Mouse (Mus musculus) lung, embryonic 16.5 days (tissue): ENCODE measurements at regions not wholly inside any gene's neighbourhood (a gene's known extent, or its start where the extent isn't known, plus 50 kb on each side); places are given as distances from the start of the nearest gene placed in this dataset.

Experiments
- ATAC-seq: fragments of 200-750 bp; cut with Nextera tagmentation; 2 replicates; pipeline ENCODE4 v1.8.0; 2017; ENCODE audit warnings: low read depth, mild to moderate bottlenecking, moderate library complexity
- H3K27ac ChIP-seq: fragments of 300-500 bp; sonication (generic); 2 replicates; pipeline ENCODE4 v1.5.1; 2014; ENCODE audit warnings: mild to moderate bottlenecking, control low read depth, low read length
- H3K27me3 ChIP-seq: fragments of 300-500 bp; sonication (generic); 2 replicates; pipeline ENCODE4 v1.6.1; 2014; ENCODE audit warnings: low read depth, low read length, mixed read lengths; ENCODE audit not compliant: control insufficient read depth, insufficient read depth
- H3K36me3 ChIP-seq: fragments of 300-500 bp; sonication (generic); 2 replicates; pipeline ENCODE4 v1.6.1; 2014; ENCODE audit warnings: low read length; ENCODE audit not compliant: control insufficient read depth, insufficient read depth
- H3K4me1 ChIP-seq: fragments of 300-500 bp; sonication (generic); replicated peaks from 2 replicates; pipeline ENCODE4 v1.6.1; 2014; ENCODE audit warnings: low read length, mixed read lengths; ENCODE audit not compliant: control insufficient read depth, insufficient read depth
- H3K4me2 ChIP-seq: fragments of 300-500 bp; sonication (generic); 2 replicates; pipeline ENCODE4 v1.6.1; 2014; ENCODE audit warnings: low read depth, low read length, control low read depth
- H3K4me3 ChIP-seq: fragments of 300-500 bp; sonication (generic); 2 replicates; pipeline ENCODE4 v1.5.1; 2014; ENCODE audit warnings: mild to moderate bottlenecking, low read length, control low read depth
- H3K9ac ChIP-seq: fragments of 300-500 bp; sonication (generic); 2 replicates; pipeline ENCODE4 v1.6.1; 2014; ENCODE audit warnings: low read length, control low read depth
- H3K9me3 ChIP-seq: fragments of 300-500 bp; sonication (generic); 2 replicates; pipeline ENCODE4 v1.6.1; 2016; ENCODE audit warnings: low read length; ENCODE audit not compliant: control insufficient read depth
- WGBS: fragments of 180-500 bp; shearing (Covaris S2); extraction: QIAGEN DNeasy Blood & Tissue Kit; methylation state at CpG from one replicate; pipeline ENCODE4 v1.1.7; 2014; 5-methylcytosine and 5-hydroxymethylcytosine counted together

DNA sequence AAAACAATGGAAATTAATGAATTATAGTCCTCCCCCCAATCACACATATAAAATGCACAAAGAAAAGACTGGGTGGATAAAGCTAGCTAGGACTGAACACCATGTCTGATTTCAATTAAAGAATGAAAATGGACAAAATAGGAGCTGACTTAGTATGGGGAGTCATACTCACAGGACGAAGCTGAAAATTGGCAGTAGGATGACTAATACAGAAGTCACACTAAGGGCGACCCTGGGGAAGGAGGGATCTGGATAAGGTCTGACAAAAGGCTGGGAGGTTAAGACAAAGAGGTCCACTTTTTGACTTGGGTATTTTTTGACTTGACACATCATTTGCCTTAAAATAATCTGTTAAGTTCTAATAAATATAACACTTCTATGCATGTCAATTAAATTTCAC, 170.2 kb upstream of the Rfx3 start:
- Histone ChIP-seq H3K9me3 (no peaks in the 10 kb centered on the region), H3K36me3 (no peaks in the 10 kb centered on the region), H3K4me1 (no peaks in the 10 kb centered on the region), H3K27ac (no peak overlapping the region), H3K27me3 (no peaks in the 10 kb centered on the region), H3K4me2 (no peak overlapping the region), H3K9ac (no peak overlapping the region), H3K4me3 (no peak overlapping the region)
- WGBS, result 77% methylated on average over 2 of the region's 2 CpGs
- ATAC-seq, result no peak

DNA sequence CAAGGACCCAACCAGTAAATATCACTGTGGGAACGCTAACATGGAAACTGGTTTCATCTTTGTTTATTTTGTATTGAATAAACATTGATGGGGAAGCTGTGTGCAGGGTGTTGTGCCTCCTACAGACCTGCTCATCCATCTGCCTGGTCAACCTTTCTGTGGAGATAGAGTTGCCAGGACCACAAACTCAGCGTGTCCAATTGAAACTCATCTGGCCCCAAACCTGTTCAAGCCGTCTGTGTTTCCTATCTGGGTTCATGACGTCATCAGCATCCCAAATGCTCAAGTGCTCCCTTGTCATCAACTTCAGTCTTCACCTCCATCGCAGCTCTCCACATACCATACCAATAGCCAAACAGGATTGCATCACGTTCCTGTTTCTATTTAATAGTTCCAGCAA, 167.1 kb upstream of the Rfx3 start:
- Histone ChIP-seq H3K27me3 (no peaks in the 10 kb centered on the region), H3K36me3 (no peaks in the 10 kb centered on the region), H3K4me3 (no peak overlapping the region), H3K4me2 (no peak overlapping the region), H3K9ac (no peak overlapping the region), H3K4me1 (no peaks in the 10 kb centered on the region), H3K9me3 (no peaks in the 10 kb centered on the region), H3K27ac (no peak overlapping the region)
- ATAC-seq, result no peak
- 68% methylated on average over 6 of the region's 6 CpGs for WGBS

DNA sequence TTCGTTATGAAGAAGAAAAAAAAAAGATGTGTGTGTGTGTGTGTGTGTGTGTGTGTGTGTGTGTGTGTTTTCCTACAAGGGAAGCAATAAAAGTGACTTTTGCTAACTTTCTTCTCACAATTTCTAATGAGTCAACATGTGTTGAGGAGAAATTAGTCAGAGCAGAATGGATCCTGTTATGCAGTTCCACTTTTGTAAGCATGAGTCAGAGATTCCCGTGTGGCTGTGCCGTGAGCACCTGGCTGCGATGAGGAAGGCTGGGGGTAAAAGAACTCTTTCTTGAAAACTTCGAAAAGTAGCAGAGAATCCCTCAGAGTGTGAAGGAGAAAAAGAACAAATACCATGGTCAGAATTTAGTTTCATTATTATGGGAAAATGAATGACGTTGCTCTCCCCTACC, 165.9 kb upstream of the Rfx3 start:
- no peaks in the 10 kb centered on the region for H3K36me3 ChIP-seq
- H3K4me1 ChIP-seq, result no peaks in the 10 kb centered on the region
- no peak overlapping the region for H3K4me2 ChIP-seq
- no peaks in the 10 kb centered on the region for H3K27me3 ChIP-seq
- H3K9ac ChIP-seq, result no peak overlapping the region
- no peak overlapping the region for H3K4me3 ChIP-seq
- ATAC-seq, result no peak
- no peak overlapping the region for H3K27ac ChIP-seq
- WGBS, result 87% methylated on average over 6 of the region's 6 CpGs
- H3K9me3 ChIP-seq, result no peaks in the 10 kb centered on the region

DNA sequence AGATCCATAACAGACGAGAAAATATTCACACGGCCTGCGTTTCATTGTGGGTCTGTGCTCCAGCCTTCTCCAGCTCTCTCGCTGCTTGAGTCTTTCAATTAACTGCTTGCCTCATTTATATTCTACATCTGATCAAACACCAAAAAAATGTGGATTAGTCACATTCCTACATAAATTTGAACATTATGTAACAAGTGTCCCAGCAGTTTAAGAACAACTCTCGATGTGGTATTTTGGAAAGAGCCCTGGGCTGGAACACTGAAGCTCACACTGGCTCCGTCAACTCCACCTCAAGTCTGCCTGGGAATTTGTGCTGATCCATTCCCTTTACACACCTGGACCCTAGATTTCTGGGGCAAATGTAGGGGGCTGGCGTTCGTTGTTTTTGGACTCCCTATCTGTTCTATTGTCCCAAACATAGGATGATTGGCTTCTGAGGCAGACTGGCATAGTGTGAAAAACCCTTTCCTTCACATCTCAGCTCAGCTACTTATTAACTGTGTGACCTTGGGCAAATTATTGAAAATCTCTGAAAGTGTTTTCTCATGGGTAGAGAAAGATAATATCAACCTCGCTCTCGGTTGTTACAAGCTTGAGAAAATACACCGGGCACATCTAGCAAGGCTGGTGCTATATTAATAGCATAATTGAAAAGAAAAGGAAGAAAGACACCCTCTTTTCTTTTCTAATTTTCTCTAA, 161.0 kb upstream of the Rfx3 start:
- Histone ChIP-seq H3K27ac (no peak overlapping the region), H3K4me3 (no peak overlapping the region), H3K27me3 (no peaks in the 10 kb centered on the region), H3K9ac (no peak overlapping the region), H3K4me2 (no peak overlapping the region), H3K36me3 (no peaks in the 10 kb centered on the region), H3K9me3 (no peaks in the 10 kb centered on the region), H3K4me1 (no peaks in the 10 kb centered on the region)
- WGBS, result 80% methylated on average over 11 of the region's 11 CpGs
- no peak for ATAC-seq

DNA sequence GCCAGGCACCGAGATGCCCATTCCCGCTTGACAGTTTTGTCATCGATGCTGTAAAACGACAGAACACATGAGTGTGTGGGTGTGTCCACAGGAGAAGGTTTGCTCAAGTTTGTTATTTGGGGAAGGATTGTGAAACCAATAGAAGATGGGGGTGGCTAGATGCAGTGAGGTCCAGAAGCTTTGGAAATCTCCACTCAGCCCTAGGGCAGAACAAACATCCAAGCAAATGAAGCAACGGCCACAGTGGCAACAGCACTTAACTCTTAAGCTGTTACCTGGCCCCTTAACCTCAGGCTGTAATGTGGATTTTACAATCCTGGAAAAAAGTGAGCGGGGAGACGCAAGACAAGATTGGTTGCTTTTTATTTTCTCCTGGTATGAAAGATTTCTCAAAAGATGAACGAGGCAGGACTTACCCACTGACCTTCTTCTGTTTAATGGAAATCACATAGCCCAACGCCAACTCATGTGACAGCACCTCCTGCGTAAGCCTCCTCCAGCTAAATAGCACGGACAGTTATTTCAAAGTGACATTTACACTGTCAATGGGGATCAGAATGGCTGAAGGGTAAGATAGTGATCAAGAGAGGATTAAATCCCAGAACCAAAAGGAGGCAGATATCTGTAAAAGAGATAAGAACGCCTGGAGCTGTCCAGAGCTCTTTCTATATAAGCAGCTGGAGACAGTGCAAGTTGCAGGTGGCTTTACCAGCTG, 156.6 kb upstream of the Rfx3 start:
- H3K9me3 ChIP-seq, result no peaks in the 10 kb centered on the region
- H3K4me1 ChIP-seq, result no peaks in the 10 kb centered on the region
- H3K4me2 ChIP-seq, result no peak overlapping the region
- 57% methylated on average over 12 of the region's 12 CpGs for WGBS
- H3K27ac ChIP-seq, result no peak overlapping the region
- H3K27me3 ChIP-seq, result no peaks in the 10 kb centered on the region
- ATAC-seq, result no peak
- no peak overlapping the region for H3K4me3 ChIP-seq
- no peak overlapping the region for H3K9ac ChIP-seq
- H3K36me3 ChIP-seq, result no peaks in the 10 kb centered on the region

DNA sequence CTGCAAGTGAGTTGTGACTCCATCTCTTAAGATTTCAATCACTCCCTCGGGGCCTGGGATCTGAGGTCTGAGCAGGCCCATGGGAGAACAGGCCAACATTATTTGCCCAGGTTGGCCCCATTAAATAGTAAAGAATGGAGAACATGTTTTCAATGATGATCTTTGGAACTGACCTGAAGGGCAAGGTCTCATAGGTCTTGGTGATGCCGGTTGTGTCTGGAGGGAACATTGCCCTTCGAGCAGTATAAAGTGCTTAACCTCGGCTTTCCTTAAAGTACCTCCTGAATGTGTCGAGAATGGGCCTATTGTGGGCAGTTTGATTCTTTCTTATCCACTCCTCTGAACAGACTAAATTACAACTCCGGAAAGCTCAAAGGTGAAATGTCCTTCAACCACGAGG, 155.7 kb upstream of the Rfx3 start:
- no peak overlapping the region for H3K9ac ChIP-seq
- H3K36me3 ChIP-seq, result no peaks in the 10 kb centered on the region
- no peaks in the 10 kb centered on the region for H3K4me1 ChIP-seq
- no peak for ATAC-seq
- WGBS, result 89% methylated on average over 7 of the region's 7 CpGs
- no peak overlapping the region for H3K4me3 ChIP-seq
- no peak overlapping the region for H3K4me2 ChIP-seq
- no peaks in the 10 kb centered on the region for H3K9me3 ChIP-seq
- H3K27ac ChIP-seq, result no peak overlapping the region
- no peaks in the 10 kb centered on the region for H3K27me3 ChIP-seq

DNA sequence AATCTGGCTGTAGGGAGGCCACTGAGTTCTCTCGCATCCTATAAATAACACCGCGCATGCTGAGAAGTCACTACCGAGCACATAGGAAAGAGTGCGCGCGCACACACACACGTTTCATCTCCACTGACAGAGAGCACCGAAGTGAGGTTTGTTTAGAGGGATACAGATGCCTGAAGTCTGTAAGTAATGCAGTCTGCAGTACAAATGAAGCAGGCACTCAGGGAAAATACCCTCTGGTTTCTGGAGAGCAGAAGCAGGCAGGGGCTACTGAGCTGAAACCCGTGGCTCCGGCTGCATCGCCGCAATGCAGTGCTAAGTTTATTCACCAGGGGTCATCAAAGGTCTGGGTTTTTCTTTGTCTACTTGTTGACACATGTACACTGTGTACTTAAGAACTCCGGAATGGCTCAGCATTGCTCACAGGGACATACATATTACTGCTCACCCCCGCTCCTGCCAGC, 155.0 kb upstream of the Rfx3 start:
- no peaks in the 10 kb centered on the region for H3K27me3 ChIP-seq
- H3K4me3 ChIP-seq, result peak overlapping the region; percentile 27
- no peaks in the 10 kb centered on the region for H3K36me3 ChIP-seq
- H3K9ac ChIP-seq, result no peak overlapping the region
- WGBS, result 33% methylated on average over 15 of the region's 15 CpGs
- no peaks in the 10 kb centered on the region for H3K9me3 ChIP-seq
- H3K27ac ChIP-seq, result no peak overlapping the region
- peak overlapping the region; percentile 43 for H3K4me2 ChIP-seq
- no peaks in the 10 kb centered on the region for H3K4me1 ChIP-seq
- peak; percentile 91 for ATAC-seq

DNA sequence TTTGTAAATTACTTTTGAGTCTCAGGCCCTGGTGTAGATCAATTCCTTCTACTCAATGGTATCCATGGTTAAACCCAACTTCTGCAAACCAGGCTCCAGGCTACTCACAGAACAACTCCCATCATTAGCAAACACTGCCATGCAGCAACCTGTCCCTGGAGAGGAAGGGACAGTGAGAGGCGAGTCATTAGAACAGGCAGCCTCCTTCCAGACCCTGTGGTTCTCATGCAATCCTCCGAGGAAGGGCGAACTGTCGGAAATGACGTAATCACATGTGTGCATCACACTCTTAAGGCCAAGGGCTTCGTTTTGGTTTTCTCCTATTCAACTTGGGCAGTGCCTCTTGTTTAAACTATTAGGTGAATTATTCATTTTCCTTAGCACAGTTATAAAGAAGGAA, 152.2 kb upstream of the Rfx3 start:
- no peaks in the 10 kb centered on the region for H3K9me3 ChIP-seq
- WGBS, result 78% methylated on average over 6 of the region's 6 CpGs
- no peaks in the 10 kb centered on the region for H3K36me3 ChIP-seq
- no peak for ATAC-seq
- no peaks in the 10 kb centered on the region for H3K27me3 ChIP-seq
- no peak overlapping the region for H3K27ac ChIP-seq
- no peak overlapping the region for H3K4me3 ChIP-seq
- no peak overlapping the region for H3K4me2 ChIP-seq
- H3K9ac ChIP-seq, result no peak overlapping the region
- no peaks in the 10 kb centered on the region for H3K4me1 ChIP-seq

DNA sequence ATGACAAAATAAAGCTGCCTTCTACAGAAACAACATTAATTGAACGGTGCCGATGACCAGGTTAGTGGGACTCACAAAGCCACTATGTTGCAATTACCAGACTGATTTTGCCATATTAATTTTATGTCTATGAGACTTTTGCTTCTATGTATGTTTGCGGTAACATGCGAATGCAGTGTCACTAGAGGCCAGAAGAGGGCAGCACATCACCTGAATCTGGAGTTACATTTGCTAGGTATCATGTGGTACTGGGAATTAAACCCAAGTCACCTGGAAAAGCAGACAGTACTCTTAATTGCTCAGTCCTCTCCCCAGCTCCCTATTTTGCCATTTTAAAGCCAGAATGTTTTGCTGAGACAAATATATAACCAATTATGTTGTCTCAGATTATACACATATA, 149.6 kb upstream of the Rfx3 start:
- Histone ChIP-seq H3K4me3 (no peak overlapping the region), H3K9ac (no peak overlapping the region), H3K27me3 (no peaks in the 10 kb centered on the region), H3K4me1 (no peaks in the 10 kb centered on the region), H3K36me3 (no peaks in the 10 kb centered on the region), H3K9me3 (no peaks in the 10 kb centered on the region), H3K4me2 (no peak overlapping the region), H3K27ac (no peak overlapping the region)
- WGBS, result 78% methylated on average over 4 of the region's 4 CpGs
- ATAC-seq, result no peak
